Mouse (Mus musculus): ENCODE results near the gene Mdga2.

DNA sequence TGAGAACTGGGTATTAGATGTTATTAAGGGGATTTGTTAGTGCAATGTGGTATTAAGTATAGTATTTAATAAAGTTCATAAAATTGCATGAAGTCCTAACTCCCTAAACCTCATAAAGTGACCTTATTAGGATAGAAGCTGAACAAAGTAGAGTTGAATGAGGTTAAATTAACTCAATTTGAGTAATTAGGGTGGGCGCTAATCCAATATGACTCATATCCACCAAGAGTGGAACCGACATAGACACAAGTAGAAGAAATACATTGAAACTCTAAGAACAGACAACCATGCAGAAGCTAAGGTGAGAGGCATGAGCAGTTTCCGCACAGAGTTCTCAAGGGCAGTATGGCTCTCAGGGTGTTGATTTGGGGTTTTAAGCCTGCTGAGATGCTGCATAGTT, 165.7 kb downstream of the Mdga2 start:
- no peak for TF ChIP-seq FLI1 (IDR thresholded peaks at IDR 0.05; ENCODE audit: low read length)
- no peak for TF ChIP-seq GATA1 (IDR thresholded peaks at IDR 0.05; ENCODE audit: borderline replicate concordance, low read length)

Data from megakaryocyte, embryonic 14.5 days (primary cell).